Mouse (Mus musculus) ES-Bruce4 (cell line): ENCODE results near the gene Cacna1a. TPM values are rescaled to one million over a fixed set of nuclear protein-coding genes. Genes with fewer than 3 reads are reported as not detected.

Source experiments
- H3K27ac ChIP-seq: 2 replicates; pipeline ENCODE4 v1.5.1; 2012; ENCODE audit warnings: low read length, inconsistent platforms; ENCODE audit not compliant: insufficient read depth
- H3K27me3 ChIP-seq: 2 replicates; pipeline ENCODE4 v1.6.1; 2012; ENCODE audit warnings: mild to moderate bottlenecking, low read length, inconsistent platforms; ENCODE audit not compliant: control insufficient read depth, poor library complexity, insufficient read depth, severe bottlenecking
- H3K36me3 ChIP-seq: 2 replicates; pipeline ENCODE4 v1.6.1; 2012; ENCODE audit warnings: inconsistent platforms, mild to moderate bottlenecking, low read length, moderate library complexity; ENCODE audit not compliant: control insufficient read depth, poor library complexity, insufficient read depth, severe bottlenecking
- H3K4me1 ChIP-seq: one replicate; pipeline ENCODE4 v1.8.1; 2011; ENCODE audit warnings: low read length; ENCODE audit not compliant: control insufficient read depth, insufficient read depth
- H3K4me3 ChIP-seq: 2 replicates; pipeline ENCODE4 v1.5.1; 2011; ENCODE audit warnings: low read depth, mild to moderate bottlenecking, low read length
- H3K9ac ChIP-seq: 2 replicates; pipeline ENCODE4 v1.6.1; 2012; ENCODE audit warnings: low read depth, mild to moderate bottlenecking, inconsistent platforms; ENCODE audit not compliant: poor library complexity, severe bottlenecking
- H3K9me3 ChIP-seq: replicated peaks from 2 replicates; pipeline ENCODE4 v1.6.1; 2012; ENCODE audit warnings: mild to moderate bottlenecking, low read length, inconsistent platforms; ENCODE audit not compliant: control insufficient read depth, poor library complexity, insufficient read depth, severe bottlenecking
- CTCF ChIP-seq: IDR thresholded peaks from one replicate; pipeline ENCODE4 v1.8.1; 2011; ENCODE audit warnings: low read depth, low read length
- EP300 ChIP-seq: IDR thresholded peaks from 2 replicates; pipeline ENCODE4 v1.6.1; 2011; ENCODE audit warnings: low read depth, low read length; ENCODE audit not compliant: insufficient read depth
- POLR2A ChIP-seq: IDR thresholded peaks from one replicate; pipeline ENCODE4 v1.8.1; 2011; ENCODE audit warnings: low read length; ENCODE audit not compliant: insufficient read depth
- polyA plus RNA-seq: library from polyadenylated mRNA; stranded (reverse); fragments of >200 nt; gene quantifications from 2 replicates; pipeline ENCODE4 v1.2.4, GENCODE M21; 2011; ENCODE audit warnings: low read depth; ENCODE audit not compliant: missing spikeins, insufficient read depth, insufficient read length

Gene Cacna1a
- polyA plus RNA-seq, 1 experiment: 24.0 TPM

GRCm38 (mm10) chr8:84684537-84684936 lies 296.3 kb downstream of the Cacna1a start:
- TF ChIP-seq EP300: no peak
- no peak for TF ChIP-seq POLR2A
- TF ChIP-seq CTCF: no peak
- Histone ChIP-seq H3K36me3 (peaks cover 20% of the 10 kb centered on the region), H3K9ac (no peak overlapping the region)

GRCm38 (mm10) chr8:84686191-84687002 lies 298.2 kb downstream of the Cacna1a start, which contains the start of gene Trmt1:
Gene Trmt1, plus strand, starts transcription at chr8:84686307.
- Histone ChIP-seq H3K4me3 (peak within 1 kb of the TSS; percentile 73), H3K27me3 (no peaks in the 10 kb centered on the region), H3K9ac (peak within 1 kb of the TSS; percentile 100), H3K27ac (peak within 1 kb of the TSS; percentile 95), H3K4me1 (peaks cover 3% of the 10 kb centered on the region), H3K36me3 (peaks cover 26% of the 10 kb centered on the region), H3K9me3 (no peaks in the 10 kb centered on the region)
- no peak for TF ChIP-seq POLR2A
- TF ChIP-seq CTCF: no peak
- no peak for TF ChIP-seq EP300

More at GRCm38 (mm10) chr8:84684537-84684936, 296.3 kb downstream of the Cacna1a start:
- no peak overlapping the region for H3K4me3 ChIP-seq
- no peak overlapping the region for H3K27ac ChIP-seq
- H3K27me3 ChIP-seq: no peaks in the 10 kb centered on the region
- peaks cover 3% of the 10 kb centered on the region for H3K4me1 ChIP-seq
- no peaks in the 10 kb centered on the region for H3K9me3 ChIP-seq

GRCm38 (mm10) chr8:84687003-84687704 lies 298.9 kb downstream of the Cacna1a start:
- no peaks in the 10 kb centered on the region for H3K27me3 ChIP-seq
- H3K36me3 ChIP-seq: peaks cover 29% of the 10 kb centered on the region
- no peaks in the 10 kb centered on the region for H3K9me3 ChIP-seq
- H3K27ac ChIP-seq: peak overlapping the region; percentile 95
- TF ChIP-seq CTCF (no peak), POLR2A (no peak), EP300 (no peak)
- H3K4me3 ChIP-seq: peak overlapping the region; percentile 86
- H3K9ac ChIP-seq: peak overlapping the region; percentile 100
- peaks cover 3% of the 10 kb centered on the region for H3K4me1 ChIP-seq

- H3K9me3 ChIP-seq: no peaks in the 10 kb centered on the region
- H3K27me3 ChIP-seq: no peaks in the 10 kb centered on the region
- peak within 1 kb of the TSS; percentile 100 for H3K9ac ChIP-seq
- TF ChIP-seq EP300 (peak; percentile 59; the same call in 1 of the 2 replicates), CTCF (no peak)
- H3K36me3 ChIP-seq: peaks cover 30% of the 10 kb centered on the region
- H3K4me1 ChIP-seq: peaks cover 3% of the 10 kb centered on the region
- H3K27ac ChIP-seq: peak within 1 kb of the TSS; percentile 95
- H3K4me3 ChIP-seq: peak within 1 kb of the TSS; percentile 86
Observed at GRCm38 (mm10) chr8:84687705-84688100, 299.5 kb downstream of the Cacna1a start, which contains the start of gene Nacc1. Gene Nacc1, minus strand, starts transcription at chr8:84687862.

- H3K36me3 ChIP-seq: peaks cover 34% of the 10 kb centered on the region
- no peaks in the 10 kb centered on the region for H3K9me3 ChIP-seq
- peaks cover 3% of the 10 kb centered on the region for H3K4me1 ChIP-seq
- H3K9ac ChIP-seq: peak overlapping the region; percentile 95
- no peaks in the 10 kb centered on the region for H3K27me3 ChIP-seq
- TF ChIP-seq POLR2A (no peak), EP300 (peak; percentile 27; the same call in 1 of the 2 replicates), CTCF (peak; percentile 3)
- peak overlapping the region; percentile 52; the same call in 1 of the 2 replicates for H3K27ac ChIP-seq
- H3K4me3 ChIP-seq: peak overlapping the region; percentile 89
Observed at GRCm38 (mm10) chr8:84689091-84689915, 301.1 kb downstream of the Cacna1a start.

Other genes with a start within 250 kb of the Cacna1a start
- gene Cc2d1a, start 240.5 kb upstream of the Cacna1a start, polyA plus RNA-seq: 18.0 and 27.2 TPM in 2 replicates
- gene 4930432K21Rik, start 240.4 kb upstream of the Cacna1a start, polyA plus RNA-seq: 3.8 and 4.7 TPM in 2 replicates
- 3.0 and 4.3 TPM in 2 replicates for gene Nanos3, start 203.2 kb upstream of the Cacna1a start, polyA plus RNA-seq
- 14.8 and 15.4 TPM in 2 replicates for gene Zswim4, start 151.4 kb upstream of the Cacna1a start, polyA plus RNA-seq
- gene D8Ertd738e, start 138.7 kb upstream of the Cacna1a start, polyA plus RNA-seq: 90.6 and 92.0 TPM in 2 replicates
- gene Mri1, start 131.1 kb upstream of the Cacna1a start, polyA plus RNA-seq: 37.1 and 38.0 TPM in 2 replicates
- 21.3 and 25.7 TPM in 2 replicates for gene Ccdc130, start 118.1 kb upstream of the Cacna1a start, polyA plus RNA-seq